Mouse (Mus musculus) retina, embryonic 14.5 days (tissue): ENCODE results near the gene Acta1.

ENCODE experiments used
- DNase-seq: peaks from one replicate; pipeline ENCODE4 v3.0.0-alpha.2; 2015; ENCODE audit warnings: low spot score

Gene Acta1

GRCm38 (mm10) chr8:123844341-123844740, 50.2 kb downstream of the Acta1 start:
- DNase-seq: no peak

GRCm38 (mm10) chr8:123842086-123842485, 52.5 kb downstream of the Acta1 start:
- no peak for DNase-seq
